Mouse (Mus musculus) myocyte (in vitro differentiated cells): ENCODE measurements around the gene Ms4a18. TPM values are rescaled to one million over a fixed set of nuclear protein-coding genes. Genes with fewer than 3 reads are reported as not detected.

Experiments used
- H3K27me3 ChIP-seq: one replicate; pipeline ENCODE4 v1.6.1; 2011; ENCODE audit not compliant: control insufficient read depth, insufficient read depth, insufficient read length
- H3K36me3 ChIP-seq: one replicate; pipeline ENCODE4 v1.6.1; 2011; ENCODE audit not compliant: control insufficient read depth, insufficient read depth
- H3K4me2 ChIP-seq: one replicate; pipeline ENCODE4 v1.6.1; 2011; ENCODE audit warnings: low read depth, control low read depth
- H3K4me3 ChIP-seq: one replicate; pipeline ENCODE4 v1.5.1; 2011; ENCODE audit warnings: mild to moderate bottlenecking, control low read depth, moderate library complexity
- H3K79me2 ChIP-seq: one replicate; pipeline ENCODE4 v1.6.1; 2011; ENCODE audit not compliant: control insufficient read depth, insufficient read depth
- H3ac ChIP-seq: one replicate; pipeline ENCODE4 v1.6.1; 2011; ENCODE audit not compliant: control insufficient read depth, insufficient read length
- CEBPB ChIP-seq: IDR thresholded peaks from 2 replicates; pipeline ENCODE4 v1.6.1; 2011; ENCODE audit warnings: mild to moderate bottlenecking, moderate library complexity; ENCODE audit not compliant: poor library complexity, insufficient read depth, severe bottlenecking
- E2F4 ChIP-seq: IDR thresholded peaks from one replicate; pipeline ENCODE4 v1.6.1; 2011; ENCODE audit warnings: mild to moderate bottlenecking, control low read depth, moderate library complexity; ENCODE audit not compliant: insufficient read depth
- MAX ChIP-seq: IDR thresholded peaks from one replicate; pipeline ENCODE4 v1.6.1; 2011; ENCODE audit warnings: low read depth, mild to moderate bottlenecking, control low read depth
- MYOD1 ChIP-seq, 3 experiments: IDR thresholded peaks; one replicate each; pipeline ENCODE4 v1.6.1; 2011; ENCODE audit warnings: control low read depth in 2 of 3, low read depth in 2 of 3, mild to moderate bottlenecking in 2 of 3, moderate library complexity in 1 of 3; ENCODE audit not compliant: insufficient read length in 2 of 3, control insufficient read depth in 1 of 3
- MYOG ChIP-seq, 3 experiments: IDR thresholded peaks; one replicate each; pipeline ENCODE4 v1.6.1; 2011; ENCODE audit warnings: control low read depth in 2 of 3, low read depth in 2 of 3, mild to moderate bottlenecking in 2 of 3; ENCODE audit not compliant: insufficient read length in 2 of 3, control insufficient read depth in 1 of 3, insufficient read depth in 1 of 3
- POLR2A ChIP-seq: IDR thresholded peaks from one replicate; pipeline ENCODE4 v1.6.1; 2011; ENCODE audit warnings: low read depth, mild to moderate bottlenecking, control low read depth, moderate library complexity; ENCODE audit not compliant: insufficient read length
- POLR2AphosphoS2 ChIP-seq: IDR thresholded peaks from one replicate; pipeline ENCODE4 v1.6.1; 2011; ENCODE audit warnings: low read depth, control low read depth; ENCODE audit not compliant: insufficient read length
- REST ChIP-seq: IDR thresholded peaks from one replicate; pipeline ENCODE4 v1.6.1; 2011; ENCODE audit warnings: mild to moderate bottlenecking, control low read depth, moderate library complexity; ENCODE audit not compliant: insufficient read depth, insufficient read length
- SRF ChIP-seq: IDR thresholded peaks from one replicate; pipeline ENCODE4 v1.6.1; 2011; ENCODE audit warnings: low read depth; ENCODE audit not compliant: control insufficient read depth, insufficient read length
- TCF12 ChIP-seq: IDR thresholded peaks from one replicate; pipeline ENCODE4 v1.6.1; 2011; ENCODE audit warnings: mild to moderate bottlenecking, control low read depth; ENCODE audit not compliant: poor library complexity, insufficient read depth, severe bottlenecking
- TCF3 ChIP-seq: IDR thresholded peaks from one replicate; pipeline ENCODE4 v1.6.1; 2011; ENCODE audit warnings: low read depth, control low read depth; ENCODE audit not compliant: insufficient read length
- USF1 ChIP-seq: IDR thresholded peaks from one replicate; pipeline ENCODE4 v1.6.1; 2011; ENCODE audit warnings: low read depth, mild to moderate bottlenecking, control low read depth, moderate library complexity
- polyA plus RNA-seq: library from polyadenylated mRNA; unstranded; fragments of >200 nt; fragmentation: generic; extraction: Trizol; gene quantifications from one replicate; pipeline ENCODE4 v1.2.1, GENCODE M21; 2012; ENCODE audit warnings: missing spikeins

Ms4a18 gene
- polyA plus RNA-seq, 1 experiment, result 0.04 TPM

GRCm38 (mm10) chr19:10979184-10980168 is 38.4 kb downstream of the Ms4a18 start:
- Histone ChIP-seq H3ac (no peak overlapping the region), H3K36me3 (no peaks in the 10 kb centered on the region), H3K4me2 (peak overlapping the region; percentile 71), H3K79me2 (no peaks in the 10 kb centered on the region), H3K4me3 (no peak overlapping the region), H3K27me3 (no peaks in the 10 kb centered on the region)
- TF ChIP-seq MYOG (IDR thresholded peaks at IDR 0.05; ENCODE audit: control insufficient read depth in 1 of 3, insufficient read depth in 1 of 3, insufficient read length in 2 of 3, low read depth in 2 of 3), result no peak

GRCm38 (mm10) chr19:10976318-10976717 is 41.5 kb downstream of the Ms4a18 start:
- no peak for TF ChIP-seq POLR2A
- no peak for TF ChIP-seq TCF3
- no peak for TF ChIP-seq CEBPB
- TF ChIP-seq MYOG (IDR thresholded peaks at IDR 0.05; ENCODE audit: control insufficient read depth in 1 of 3, insufficient read depth in 1 of 3, insufficient read length in 2 of 3, low read depth in 2 of 3), result no peak
- no peak for TF ChIP-seq MAX
- no peak for TF ChIP-seq TCF12
- TF ChIP-seq REST, result no peak
- peak; percentile 87 for TF ChIP-seq SRF
- no peak for TF ChIP-seq USF1
- TF ChIP-seq E2F4, result no peak
- TF ChIP-seq MYOD1 (IDR thresholded peaks at IDR 0.05; ENCODE audit: control insufficient read depth in 1 of 3, insufficient read length in 2 of 3, low read depth in 2 of 3), result peak in 1 of 3 experiments; percentile 9
- TF ChIP-seq POLR2AphosphoS2, result no peak
- Histone ChIP-seq H3K4me3 (no peak overlapping the region), H3K4me2 (no peak overlapping the region), H3K79me2 (no peaks in the 10 kb centered on the region), H3ac (no peak overlapping the region), H3K36me3 (no peaks in the 10 kb centered on the region), H3K27me3 (no peaks in the 10 kb centered on the region)

DNA sequence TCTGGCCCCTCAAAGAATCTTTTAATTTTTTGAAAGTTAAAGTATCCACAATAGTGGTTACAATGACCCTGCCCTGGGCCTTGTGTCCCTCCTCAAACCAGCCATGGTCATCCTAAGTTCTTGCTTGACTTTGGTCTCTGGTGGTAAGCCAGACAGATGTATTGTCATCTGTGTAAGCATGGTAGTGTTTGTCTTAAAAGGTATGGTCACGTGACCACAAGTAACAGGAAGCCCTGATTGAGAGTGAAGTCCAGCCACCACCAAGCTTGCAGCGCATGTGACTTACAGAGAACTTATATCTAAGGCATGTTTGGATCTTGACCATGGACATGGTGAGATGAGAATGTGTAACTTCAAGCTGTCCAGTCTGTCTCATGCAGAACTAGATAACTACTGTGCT is 42.6 kb downstream of the Ms4a18 start:
- no peaks in the 10 kb centered on the region for H3K36me3 ChIP-seq
- H3K27me3 ChIP-seq, result no peaks in the 10 kb centered on the region
- no peak overlapping the region for H3K4me3 ChIP-seq
- H3ac ChIP-seq, result no peak overlapping the region
- no peak for TF ChIP-seq TCF3
- TF ChIP-seq CEBPB, result no peak
- peak; percentile 70 for TF ChIP-seq USF1
- no peak for TF ChIP-seq E2F4
- TF ChIP-seq MYOG (IDR thresholded peaks at IDR 0.05; ENCODE audit: control insufficient read depth in 1 of 3, insufficient read depth in 1 of 3, insufficient read length in 2 of 3, low read depth in 2 of 3), result no peak
- H3K4me2 ChIP-seq, result peak overlapping the region; percentile 54
- H3K79me2 ChIP-seq, result no peaks in the 10 kb centered on the region

GRCm38 (mm10) chr19:10974238-10974865 is 43.5 kb downstream of the Ms4a18 start, which contains the start of gene Ms4a10:
Ms4a10 (minus strand) TSS chr19:10974670.
- Histone ChIP-seq H3K27me3 (no peaks in the 10 kb centered on the region), H3K4me3 (no peak within 1 kb of the TSS), H3ac (no peak within 1 kb of the TSS), H3K36me3 (no peaks in the 10 kb centered on the region), H3K79me2 (no peaks in the 10 kb centered on the region), H3K4me2 (peak within 1 kb of the TSS; percentile 54)
- no peak for TF ChIP-seq POLR2A
- TF ChIP-seq SRF, result peak; percentile 7
- TF ChIP-seq MAX, result no peak
- no peak for TF ChIP-seq CEBPB
- peak; percentile 20 to 84 (median 69) for TF ChIP-seq MYOD1 (IDR thresholded peaks at IDR 0.05; ENCODE audit: control insufficient read depth in 1 of 3, insufficient read length in 2 of 3, low read depth in 2 of 3)
- TF ChIP-seq USF1, result no peak
- no peak for TF ChIP-seq REST
- peak; percentile 42 for TF ChIP-seq TCF3
- TF ChIP-seq MYOG (IDR thresholded peaks at IDR 0.05; ENCODE audit: control insufficient read depth in 1 of 3, insufficient read depth in 1 of 3, insufficient read length in 2 of 3, low read depth in 2 of 3), result peak; percentile 47 to 91 (median 76)
- TF ChIP-seq E2F4, result no peak
- TF ChIP-seq POLR2AphosphoS2, result no peak
- peak; percentile 70 for TF ChIP-seq TCF12

GRCm38 (mm10) chr19:10973187-10973586 is 44.6 kb downstream of the Ms4a18 start:
- Histone ChIP-seq H3K36me3 (no peaks in the 10 kb centered on the region), H3K79me2 (no peaks in the 10 kb centered on the region), H3K4me2 (no peak overlapping the region), H3ac (no peak overlapping the region), H3K4me3 (no peak overlapping the region), H3K27me3 (peaks cover 5% of the 10 kb centered on the region)
- TF ChIP-seq TCF3 (no peak), CEBPB (no peak), SRF (no peak), E2F4 (no peak), TCF12 (no peak)
